Mouse (Mus musculus): Measurements from ENCODE around the gene Plxnb3. TPM values are rescaled to one million over a fixed set of nuclear protein-coding genes. Genes with fewer than 3 reads are reported as not detected.

Gene Plxnb3
- total RNA-seq (2023) = 1 to 10 TPM; 2.4 to 3.2 TPM

DNA sequence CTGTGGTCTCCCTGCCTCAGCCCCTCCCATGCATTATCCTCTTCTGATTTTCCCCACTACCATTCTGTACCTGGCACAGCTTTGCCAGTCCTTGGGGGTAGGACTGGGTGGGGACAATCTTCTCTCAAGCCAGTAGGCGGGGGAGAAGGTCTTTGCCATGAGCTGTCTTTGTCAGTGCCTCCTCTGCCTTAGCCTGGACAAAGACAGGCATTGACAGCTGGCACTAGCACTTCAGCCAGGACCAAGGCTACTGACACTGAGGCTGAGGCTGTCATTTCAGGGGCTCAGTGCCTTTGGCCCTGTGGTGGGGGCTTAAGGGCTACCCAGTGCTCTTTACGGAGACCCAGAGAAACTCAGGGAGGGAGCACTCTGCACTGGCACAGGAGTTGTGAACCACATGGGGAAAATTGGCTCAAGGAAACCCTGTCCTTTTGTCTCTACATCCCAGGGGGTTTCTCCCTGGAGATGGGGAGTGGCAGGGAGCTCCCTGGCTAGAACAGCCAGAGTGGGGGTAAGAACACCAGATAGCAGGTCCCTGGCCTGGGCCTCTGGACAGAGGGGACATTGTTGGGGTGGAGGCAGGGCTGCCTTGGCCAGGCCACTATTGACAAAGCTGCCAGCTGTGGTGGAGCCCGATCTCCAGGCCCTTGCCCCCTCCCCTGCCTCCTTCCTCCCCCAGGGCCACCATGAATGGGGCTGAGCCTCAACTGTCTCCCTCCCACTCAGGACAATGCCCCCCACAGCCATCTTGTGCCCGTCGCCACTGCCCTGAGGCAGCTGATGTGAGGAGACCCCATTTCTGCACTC lies at the start of gene Plxnb3:
Gene Plxnb3 (plus strand): TSS at position 757 of the 807 bp plus-strand sequence.

DNA sequence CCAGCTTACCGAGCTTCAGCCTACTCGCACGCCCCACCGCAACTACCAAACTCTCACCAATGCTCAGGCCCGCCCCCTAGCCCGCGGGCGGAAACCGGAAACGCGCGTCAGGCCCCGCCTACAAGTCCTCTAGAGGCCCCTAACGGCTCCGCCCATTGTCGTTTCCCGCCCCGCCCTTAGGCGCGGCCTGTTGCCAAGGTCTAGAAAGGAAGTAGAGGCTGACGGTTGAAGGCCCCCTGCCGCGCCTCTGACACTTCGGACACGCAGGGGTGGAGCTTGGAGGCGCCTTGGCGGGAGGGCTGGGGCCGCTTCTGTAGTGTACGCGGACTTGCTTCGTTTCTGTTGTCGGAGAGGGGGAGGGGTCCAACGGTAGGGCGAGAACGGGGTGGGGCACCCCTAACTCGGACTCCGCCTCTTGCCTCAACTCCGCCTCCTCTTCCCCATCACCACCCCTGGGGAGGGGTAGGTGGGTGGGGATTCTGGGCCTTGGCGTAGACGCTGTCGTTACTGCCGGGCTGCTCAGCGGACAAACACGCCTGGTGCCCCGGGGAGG lies 40.7 kb upstream of the Plxnb3 start, which contains the start of the genes Bcap31 and Abcd1:
Gene Bcap31 (minus strand): TSS at position 67 of the 553 bp plus-strand sequence.
Gene Abcd1 (plus strand): TSS at position 489 of the 553 bp plus-strand sequence.

DNA sequence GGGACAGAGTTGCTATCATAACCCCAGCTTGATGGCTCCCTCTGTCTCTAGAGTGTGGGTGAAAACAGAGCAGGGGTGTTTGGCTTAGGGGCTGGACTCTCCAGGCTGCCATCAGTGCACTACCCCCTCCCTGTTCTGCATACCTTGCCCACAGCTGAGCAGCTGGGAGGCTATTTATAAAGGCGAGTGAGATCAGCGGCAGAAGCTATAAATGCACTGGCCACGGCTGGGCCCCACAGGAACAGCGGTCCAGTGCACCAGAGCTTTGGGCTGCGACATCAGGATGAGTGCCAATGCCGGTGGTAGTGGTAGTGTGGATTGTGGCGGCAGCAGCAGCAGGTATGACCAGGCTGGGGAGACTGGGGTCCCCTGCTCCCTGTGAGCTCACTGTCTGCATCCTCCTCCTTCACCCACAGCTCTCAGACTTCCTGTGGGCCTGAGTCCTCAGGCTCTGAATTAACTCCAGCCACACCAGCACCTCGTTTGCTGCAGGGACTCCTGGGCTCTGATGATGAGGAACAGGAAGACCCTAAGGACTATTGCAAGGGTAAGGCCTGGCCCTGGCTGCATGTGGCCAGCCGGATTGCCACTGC lies 17.4 kb downstream of the Plxnb3 start, which contains the start of gene Srpk3:
Gene Srpk3 (plus strand): TSS at position 238 of the 593 bp plus-strand sequence.

DNA sequence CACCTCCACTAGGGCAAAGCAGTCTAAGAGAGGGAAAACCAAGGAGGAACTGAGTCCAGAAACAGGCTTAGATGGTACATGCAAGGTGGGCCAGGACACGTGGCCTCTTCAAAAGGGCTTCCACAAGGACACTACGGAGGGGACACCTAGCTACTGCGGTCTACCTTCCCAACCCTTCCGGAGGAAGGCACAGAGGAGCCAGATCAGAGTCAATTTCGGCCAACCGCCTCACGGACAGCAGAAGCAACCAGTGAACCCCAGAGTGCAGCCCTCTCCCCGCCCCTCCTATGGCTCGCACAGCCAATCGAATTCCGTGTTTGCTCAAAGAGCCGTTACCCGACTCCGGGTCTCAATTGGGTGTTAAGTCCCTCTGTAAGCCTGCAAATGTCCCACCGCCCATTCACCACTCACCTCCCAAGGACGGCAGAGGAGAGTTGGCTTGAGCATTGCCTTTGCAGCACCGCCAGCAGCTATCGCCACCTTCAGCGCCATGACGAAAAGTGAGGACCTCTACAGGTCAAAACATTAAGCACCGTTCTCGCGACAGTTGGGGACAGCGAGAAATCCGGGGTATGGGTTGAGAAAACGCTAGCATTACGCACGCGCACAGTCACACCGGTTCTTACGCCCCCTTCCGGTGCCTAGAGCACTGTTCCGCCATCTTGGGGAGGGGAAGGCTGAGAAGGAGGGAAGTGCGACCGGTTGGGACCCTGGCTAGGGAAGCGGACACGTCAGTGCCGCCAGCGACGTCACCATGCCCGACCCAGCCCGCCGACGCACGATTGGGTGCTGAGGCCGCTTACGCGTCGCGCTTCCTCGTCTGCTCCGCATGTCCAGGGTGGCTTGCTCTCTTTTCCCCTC lies 29.7 kb downstream of the Plxnb3 start, which contains the start of the genes Idh3g and Ssr4:
Gene Idh3g (minus strand): TSS at position 534 of the 861 bp plus-strand sequence.
Gene Ssr4 (plus strand): TSS at position 665 of the 861 bp plus-strand sequence.

Other genes with a start within 250 kb of the Plxnb3 start
- under 1 TPM in 1 of 2 experiments, not detected in 1; 0.36 TPM for gene Dusp9, start 117.7 kb upstream of the Plxnb3 start, total RNA-seq (2023)
- under 1 TPM in 1 of 2 experiments, not detected in 1; 0.36 TPM for gene Pnck, start 97.0 kb upstream of the Plxnb3 start, total RNA-seq (2023)
- gene Slc6a8, start 83.9 kb upstream of the Plxnb3 start, total RNA-seq (2023) = under 1 TPM; 0.30 to 0.94 TPM
- 100 to 1,000 TPM; 113 to 115 TPM for gene Bcap31, start 40.9 kb upstream of the Plxnb3 start, total RNA-seq (2023)
- gene Abcd1, start 40.5 kb upstream of the Plxnb3 start, total RNA-seq (2023) = 100 to 1,000 TPM; 144 to 156 TPM
- under 1 TPM; 0.82 to 0.97 TPM for gene Srpk3, start 17.3 kb downstream of the Plxnb3 start, total RNA-seq (2023)
- gene Idh3g, start 29.8 kb downstream of the Plxnb3 start, total RNA-seq (2023) = 100 to 1,000 TPM; 124 to 154 TPM
- 100 to 1,000 TPM; 155 to 157 TPM for gene Ssr4, start 29.9 kb downstream of the Plxnb3 start, total RNA-seq (2023)
- gene Pdzd4, start 67.9 kb downstream of the Plxnb3 start, total RNA-seq (2023) = 1 to 10 TPM; 1.2 to 3.3 TPM
- gene Avpr2, start 135.0 kb downstream of the Plxnb3 start, total RNA-seq (2023) = not detected
- 100 to 1,000 TPM in 1 of 2 experiments, 10 to 100 TPM in 1; 79.0 to 123 TPM for gene L1cam, start 139.0 kb downstream of the Plxnb3 start, total RNA-seq (2023)
- gene Arhgap4, start 164.8 kb downstream of the Plxnb3 start, total RNA-seq (2023) = 100 to 1,000 TPM; 146 TPM
- gene Naa10, start 164.9 kb downstream of the Plxnb3 start, total RNA-seq (2023) = 10 to 100 TPM; 46.2 to 49.0 TPM
- 10 to 100 TPM; 68.8 to 76.7 TPM for gene Renbp, start 173.8 kb downstream of the Plxnb3 start, total RNA-seq (2023)
- 10 to 100 TPM; 86.7 to 89.0 TPM for gene Hcfc1, start 209.3 kb downstream of the Plxnb3 start, total RNA-seq (2023)

Data from monocyte, adult 59 days (primary cell).